Mouse (Mus musculus): Measurements from ENCODE around the gene Ceacam14.

Gene Ceacam14

DNA sequence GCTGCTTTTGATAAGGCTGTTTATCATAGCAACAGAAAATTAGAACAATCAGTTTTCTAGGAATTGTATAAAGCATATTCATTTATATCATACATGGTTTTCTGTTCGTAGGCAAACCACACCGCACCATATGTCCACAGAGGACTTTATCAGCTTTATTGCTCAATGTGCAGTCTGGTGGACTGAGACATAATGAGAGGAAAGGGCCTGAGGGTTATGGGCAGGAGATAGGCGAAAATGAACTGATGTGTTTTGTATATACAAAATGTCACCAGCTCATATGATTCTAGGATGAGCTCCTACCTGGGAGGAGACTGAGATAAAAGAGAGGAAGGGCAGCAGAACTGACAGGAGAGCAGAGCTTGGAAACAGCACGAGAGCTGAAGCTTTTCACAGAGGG, at the start of gene Ceacam14:
Ceacam14 (plus strand) TSS at position 301 of the 400 bp plus-strand sequence.
- no peak for DNase-seq (ENCODE audit: low read depth, low spot score)
